In the genomic region with DNA sequence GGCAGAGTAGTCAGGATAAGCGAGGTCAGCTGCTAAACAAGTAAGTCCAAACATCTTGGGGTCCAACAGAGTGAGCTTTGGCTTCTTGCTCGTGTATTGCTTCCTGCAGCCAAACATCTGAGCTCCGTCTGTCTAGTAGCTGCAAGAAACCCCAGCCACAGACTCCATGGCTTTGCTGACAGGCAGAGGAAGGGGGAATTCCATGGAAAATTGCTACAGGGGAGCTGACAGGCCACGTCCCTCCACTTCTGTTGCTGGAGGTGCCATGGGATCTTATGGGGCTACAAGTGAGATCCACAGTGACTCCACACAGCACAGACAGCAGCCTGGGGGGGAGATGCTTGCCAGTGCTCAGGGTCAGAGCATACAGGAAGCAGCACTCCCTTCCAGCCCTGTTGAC, we compare ENCODE assay signal across 25 mouse cellular contexts.
"Had no signal": no experiment of that assay in that cellular context is flagged by ENCODE, and none has a peak within 500 bp of the region (broad histone marks: within the 10 kb centered on the region; RNA-seq: fewer than 3 reads in every experiment).

No protein-coding gene starts in this region.

- H3K9ac ChIP-seq: heart, embryonic 12.5 days; hindbrain, embryonic 12.5 days; hindbrain, embryonic 14.5 days; intestine, embryonic 15.5 days; limb, embryonic 12.5 days; liver, embryonic 13.5 days; liver, embryonic 15.5 days had no signal

- ATAC-seq: hindbrain, embryonic 16.5 days; inflammation-experienced regulatory T-cells, adult 6 months; intestine, embryonic 15.5 days; intestine, postnatal 0 days had no signal

- H3K36me3 ChIP-seq: heart, embryonic 12.5 days; hindbrain, embryonic 10.5 days; hindbrain, embryonic 12.5 days; intestine, embryonic 15.5 days; limb, embryonic 10.5 days; limb, embryonic 12.5 days; liver, embryonic 13.5 days; liver, embryonic 15.5 days had no signal

- H3K4me3 ChIP-seq: gastrocnemius, adult 2 months; heart, adult 2 months; heart, embryonic 12.5 days; hindbrain, embryonic 10.5 days; hindbrain, embryonic 12.5 days; intestine, embryonic 15.5 days; layer of hippocampus, adult 2 months; left cerebral cortex, adult 2 months; limb, embryonic 10.5 days; limb, embryonic 12.5 days; liver, embryonic 13.5 days; liver, embryonic 15.5 days had no signal

- DNase-seq: gastrocnemius, adult 2 months; gastrocnemius, postnatal 10 days; gastrocnemius, postnatal 25 days; heart, adult 2 months; kidney, adult 18-20 months; kidney, adult 8-10 months; kidney, postnatal 10 days; kidney, postnatal 25 days; kidney, postnatal 4 days; liver; liver, embryonic 13.5 days had no signal

- H3K4me1 ChIP-seq: hindbrain, embryonic 10.5 days; hindbrain, embryonic 12.5 days; intestine, embryonic 15.5 days had no signal

- H3K27me3 ChIP-seq: heart, embryonic 12.5 days; hindbrain, embryonic 12.5 days; intestine, embryonic 15.5 days; limb, embryonic 12.5 days; liver, embryonic 13.5 days; liver, embryonic 15.5 days had no signal

- H3K4me2 ChIP-seq: heart, embryonic 12.5 days; hindbrain, embryonic 12.5 days; hindbrain, embryonic 14.5 days; intestine, embryonic 15.5 days; limb, embryonic 12.5 days; liver, embryonic 11.5 days; liver, embryonic 13.5 days; liver, embryonic 15.5 days had no signal

- H3K9me3 ChIP-seq: heart, embryonic 12.5 days; hindbrain, embryonic 10.5 days; hindbrain, embryonic 12.5 days; intestine, embryonic 15.5 days; limb, embryonic 10.5 days; limb, embryonic 12.5 days; liver, embryonic 13.5 days; liver, embryonic 15.5 days had no signal

- H3K27ac ChIP-seq: gastrocnemius, adult 2 months; heart, adult 2 months; hindbrain, embryonic 10.5 days; hindbrain, embryonic 12.5 days; hindbrain, embryonic 14.5 days; intestine, embryonic 15.5 days; layer of hippocampus, adult 2 months; left cerebral cortex, adult 2 months; limb, embryonic 10.5 days; limb, embryonic 12.5 days; liver, embryonic 13.5 days; liver, embryonic 15.5 days had no signal
